12 mouse cellular contexts compared by ENCODE assay signal in the genomic region with DNA sequence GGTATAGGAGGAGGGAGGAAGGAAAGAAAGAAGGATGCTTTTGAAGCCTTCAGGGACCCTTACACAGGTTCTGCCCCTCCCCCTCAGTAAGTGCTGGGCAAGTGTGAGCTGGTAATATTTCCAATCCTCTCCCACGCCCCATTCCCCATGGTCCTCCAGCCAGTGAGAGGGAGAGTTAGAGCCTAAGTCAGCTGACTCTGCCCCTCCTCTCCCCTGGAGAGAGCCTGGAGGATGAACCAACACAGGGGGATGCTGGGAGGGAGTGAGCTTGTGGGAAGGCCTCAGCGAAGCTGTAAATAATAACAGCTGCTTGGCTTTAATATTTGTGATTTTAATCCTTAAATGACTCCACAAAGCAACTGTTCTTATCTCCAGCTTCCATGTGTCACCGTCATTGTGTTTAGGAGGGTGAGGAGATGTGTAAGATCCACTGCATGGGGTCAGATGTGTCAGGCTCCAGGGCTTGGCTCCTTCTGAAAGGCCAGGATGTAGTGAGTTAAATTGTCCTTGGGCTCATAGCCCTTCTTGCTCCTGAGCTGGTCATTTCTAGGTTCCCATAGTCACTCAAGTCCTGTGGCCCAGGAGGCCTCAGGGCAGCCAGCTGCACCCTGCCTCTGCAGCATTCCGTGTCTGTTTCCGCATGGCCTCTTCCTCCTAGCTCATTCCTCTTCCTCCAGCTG.
DNase-seq lines count a peak whose midpoint lies in the region; ATAC-seq and TF ChIP-seq lines count a peak whose summit lies in the region.
"Had no signal": no experiment of that assay in that cellular context is flagged by ENCODE, and none has a peak within 500 bp of the region (broad histone marks: within the 10 kb centered on the region; RNA-seq: fewer than 3 reads in every experiment).

No protein-coding gene starts in this region.

- no peaks in the 10 kb centered on the region for H3K36me3 ChIP-seq in hindbrain, embryonic 12.5 days
- H3K36me3 ChIP-seq in hindbrain, embryonic 16.5 days (ENCODE audit: control insufficient read depth, insufficient read depth, low read length), result no peaks in the 10 kb centered on the region
- H3K36me3 ChIP-seq in embryonic facial prominence, embryonic 10.5 days (replicated peaks), result no peaks in the 10 kb centered on the region
- H3K36me3 ChIP-seq: embryonic facial prominence, embryonic 15.5 days; limb, embryonic 13.5 days; lung, embryonic 15.5 days had no signal

- H3K4me1 ChIP-seq in hindbrain, embryonic 12.5 days, result peaks cover 36% of the 10 kb centered on the region
- peaks cover 18% of the 10 kb centered on the region for H3K4me1 ChIP-seq in hindbrain, embryonic 16.5 days (ENCODE audit: control insufficient read depth, insufficient read depth, low read depth, low read length)
- peaks cover 67% of the 10 kb centered on the region for H3K4me1 ChIP-seq in embryonic facial prominence, embryonic 10.5 days
- no peaks in the 10 kb centered on the region; the same call in 1 of the 2 replicates for H3K4me1 ChIP-seq in cerebellum, adult 2 months (ENCODE audit: control insufficient read depth, insufficient read depth, low read length)

- 49% methylated on average over 5 of the region's 5 CpGs for WGBS in hindbrain, embryonic 12.5 days
- 58% methylated on average over 5 of the region's 5 CpGs for WGBS in hindbrain, embryonic 16.5 days
- WGBS in embryonic facial prominence, embryonic 10.5 days, result 45% methylated on average over 5 of the region's 5 CpGs
- WGBS in cerebellum, adult 2 months, result 85% methylated on average over 5 of the region's 5 CpGs

- no peak for TF ChIP-seq CTCF in cerebellum, adult 2 months (IDR thresholded peaks at IDR 0.05; ENCODE audit: borderline replicate concordance, insufficient read depth, low read depth, low read length)

- no peak for TF ChIP-seq POLR2A in cerebellum, adult 2 months (IDR thresholded peaks at IDR 0.05; ENCODE audit: borderline replicate concordance, insufficient read depth, low read length)

- ATAC-seq in hindbrain, embryonic 12.5 days (ENCODE audit: low FRiP score), result 0 out of 2 replicates have a peak, but pooled peaks have one; percentile 26
- ATAC-seq in hindbrain, embryonic 16.5 days, result no peak

- H3K9ac ChIP-seq in hindbrain, embryonic 12.5 days, result no peak overlapping the region
- H3K9ac ChIP-seq in hindbrain, embryonic 16.5 days (ENCODE audit: low read depth, low read length), result no peak overlapping the region
- H3K9ac ChIP-seq: embryonic facial prominence, embryonic 15.5 days; limb, embryonic 13.5 days; lung, embryonic 15.5 days had no signal

- H3K4me3 ChIP-seq in hindbrain, embryonic 12.5 days, result no peak overlapping the region
- H3K4me3 ChIP-seq in hindbrain, embryonic 16.5 days (ENCODE audit: low read length), result no peak overlapping the region
- H3K4me3 ChIP-seq in embryonic facial prominence, embryonic 10.5 days, result no peak overlapping the region
- H3K4me3 ChIP-seq in cerebellum, adult 2 months (replicated peaks; ENCODE audit: insufficient read depth, low read depth, low read length), result no peak overlapping the region
- H3K4me3 ChIP-seq: embryonic facial prominence, embryonic 15.5 days; limb, embryonic 13.5 days; lung, embryonic 15.5 days had no signal

- H3K4me2 ChIP-seq in hindbrain, embryonic 12.5 days (replicated peaks), result no peak overlapping the region
- H3K4me2 ChIP-seq in hindbrain, embryonic 16.5 days (ENCODE audit: low read length), result no peak overlapping the region
- H3K4me2 ChIP-seq: embryonic facial prominence, embryonic 15.5 days; limb, embryonic 13.5 days; lung, embryonic 15.5 days had no signal

- H3K27ac ChIP-seq in hindbrain, embryonic 12.5 days, result no peak overlapping the region
- no peak overlapping the region for H3K27ac ChIP-seq in hindbrain, embryonic 16.5 days (ENCODE audit: low read depth, low read length)
- peak overlapping the region; percentile 31; the same call in 1 of the 2 replicates for H3K27ac ChIP-seq in embryonic facial prominence, embryonic 10.5 days (replicated peaks)
- H3K27ac ChIP-seq in cerebellum, adult 2 months (ENCODE audit: insufficient read depth, low read length), result no peak overlapping the region
- H3K27ac ChIP-seq: embryonic facial prominence, embryonic 15.5 days; limb, embryonic 13.5 days; lung, embryonic 15.5 days had no signal

- peaks cover 25% of the 10 kb centered on the region for H3K27me3 ChIP-seq in hindbrain, embryonic 12.5 days
- 0 out of 2 replicates have a peak, but pooled peaks cover 6% of the 10 kb centered on the region for H3K27me3 ChIP-seq in hindbrain, embryonic 16.5 days (replicated peaks; ENCODE audit: control insufficient read depth, insufficient read depth, low read length)
- peaks cover 26% of the 10 kb centered on the region for H3K27me3 ChIP-seq in embryonic facial prominence, embryonic 10.5 days (replicated peaks; ENCODE audit: low read depth, poor library complexity, severe bottlenecking)
- no peaks in the 10 kb centered on the region for H3K27me3 ChIP-seq in cerebellum, adult 2 months (ENCODE audit: control insufficient read depth, insufficient read depth, low read length)

- no peaks in the 10 kb centered on the region for H3K9me3 ChIP-seq in hindbrain, embryonic 12.5 days (replicated peaks)
- H3K9me3 ChIP-seq in hindbrain, embryonic 16.5 days (ENCODE audit: control insufficient read depth, low read length), result no peaks in the 10 kb centered on the region
- no peaks in the 10 kb centered on the region for H3K9me3 ChIP-seq in embryonic facial prominence, embryonic 10.5 days
- H3K9me3 ChIP-seq: embryonic facial prominence, embryonic 15.5 days; limb, embryonic 13.5 days; lung, embryonic 15.5 days had no signal

- DNase-seq in ZHBTc4 (ENCODE audit: low read depth, low spot score), result peak; percentile 42
- DNase-seq in embryonic facial prominence, embryonic 10.5 days (ENCODE audit: low spot score), result peak; percentile 24
- peak; percentile 39 to 57 for DNase-seq in kidney, postnatal 4 days
- DNase-seq in left cerebral cortex, adult 9 months (ENCODE audit: low spot score in 2 of 2), result no peak
- no peak for DNase-seq in cerebellum, adult 2 months
- DNase-seq in layer of hippocampus, adult 11-12 months (ENCODE audit: low spot score), result no peak
- DNase-seq: cerebellum, adult 18-20 months had no signal

Comparison
In these comparisons a context has a peak if more than half of its experiments do, and no peak if none do; other contexts are left out.
1. DNase-seq: peak in ZHBTc4 (single experiment), embryonic facial prominence, embryonic 10.5 days (single experiment) and kidney, postnatal 4 days (2 of 2); none in left cerebral cortex, adult 9 months (0 of 2), cerebellum, adult 2 months (0 of 2) and layer of hippocampus, adult 11-12 months (single experiment).